Mouse (Mus musculus) megakaryocyte-erythroid progenitor cell, adult 5-6 weeks (primary cell): ENCODE measurements around the gene 1700029I15Rik. TPM values are rescaled to one million over a fixed set of nuclear protein-coding genes. Genes with fewer than 3 reads are reported as not detected.

Experiments used
- ATAC-seq: replicated peaks from 2 replicates; pipeline ENCODE4 v1.8.0; 2016; ENCODE audit warnings: mild to moderate bottlenecking, inconsistent platforms; ENCODE audit not compliant: severe bottlenecking, poor library complexity, low FRiP score, low TSS enrichment
- total RNA-seq, 2 experiments: library from RNA; stranded (forward) in 1 of 2; stranded (reverse) in 1 of 2; fragments of 200-1000, 215-1000 nt in 1 of 2; fragments of >200 nt in 1 of 2; fragmentation: Nextera tagmentation in 1 of 2; gene quantifications; 2 replicates each; pipeline ENCODE4 v1.2.3; 2014 to 2017

1700029I15Rik gene
- total RNA-seq, 2 experiments from 2014 or later: 1.1 to 1.2 TPM

DNA sequence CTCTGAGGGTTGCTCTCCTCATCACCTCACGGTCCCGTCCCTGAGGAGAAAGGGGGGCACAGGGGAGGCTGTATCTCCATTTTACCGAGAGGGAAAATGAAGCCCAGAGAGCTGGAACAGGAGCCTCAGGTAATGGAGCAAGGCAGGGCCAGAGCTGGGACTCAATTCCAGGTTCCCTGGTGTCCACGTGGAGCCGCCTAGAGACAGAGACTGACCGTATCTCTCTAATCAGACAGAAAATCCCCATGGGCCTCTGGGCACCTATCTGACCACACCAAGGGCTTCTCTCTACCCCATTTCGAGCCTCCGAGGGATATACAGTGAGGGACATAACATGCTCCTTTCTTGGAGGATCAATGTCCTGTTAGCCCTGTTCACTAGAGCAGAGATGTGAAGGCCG lies 40.8 kb downstream of the 1700029I15Rik start:
- no peak for ATAC-seq

DNA sequence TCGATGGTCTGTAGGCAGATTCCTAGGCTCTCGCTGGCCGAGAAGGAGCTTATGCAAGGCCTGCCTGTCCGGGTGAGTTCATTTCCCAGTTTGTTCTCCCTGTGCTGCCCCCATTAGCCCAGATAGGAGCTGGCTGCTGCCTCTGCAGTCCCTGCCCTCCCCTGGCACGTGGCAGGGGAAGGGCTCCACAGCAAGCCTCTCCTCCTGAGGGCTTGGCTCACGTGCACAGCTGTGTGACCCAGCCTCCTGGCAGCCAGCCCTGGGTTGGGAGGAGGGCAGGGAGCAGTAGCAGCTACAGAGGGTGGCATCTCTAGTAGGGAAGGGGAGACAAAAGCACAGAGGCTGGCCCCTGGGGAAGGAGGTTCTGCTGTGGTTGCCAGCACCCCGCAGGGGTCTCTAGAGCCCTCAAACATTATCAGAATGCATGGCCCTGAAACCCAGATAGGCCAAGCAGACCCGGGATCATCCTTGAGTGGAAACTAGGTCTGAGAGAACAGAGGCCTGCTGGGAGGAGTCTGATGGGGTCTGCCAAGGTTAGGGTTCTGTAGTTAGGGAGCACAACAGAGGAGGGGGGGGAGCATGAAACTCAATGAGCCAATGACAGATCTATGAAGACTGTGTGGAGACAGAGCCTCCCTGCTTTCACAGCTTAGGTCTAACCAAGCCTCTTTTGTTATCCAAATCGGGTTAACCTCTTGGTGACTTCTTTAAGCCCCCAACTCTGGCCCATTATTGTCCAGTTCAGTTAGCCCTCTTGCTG lies 41.5 kb downstream of the 1700029I15Rik start:
- ATAC-seq: peak; percentile 98

DNA sequence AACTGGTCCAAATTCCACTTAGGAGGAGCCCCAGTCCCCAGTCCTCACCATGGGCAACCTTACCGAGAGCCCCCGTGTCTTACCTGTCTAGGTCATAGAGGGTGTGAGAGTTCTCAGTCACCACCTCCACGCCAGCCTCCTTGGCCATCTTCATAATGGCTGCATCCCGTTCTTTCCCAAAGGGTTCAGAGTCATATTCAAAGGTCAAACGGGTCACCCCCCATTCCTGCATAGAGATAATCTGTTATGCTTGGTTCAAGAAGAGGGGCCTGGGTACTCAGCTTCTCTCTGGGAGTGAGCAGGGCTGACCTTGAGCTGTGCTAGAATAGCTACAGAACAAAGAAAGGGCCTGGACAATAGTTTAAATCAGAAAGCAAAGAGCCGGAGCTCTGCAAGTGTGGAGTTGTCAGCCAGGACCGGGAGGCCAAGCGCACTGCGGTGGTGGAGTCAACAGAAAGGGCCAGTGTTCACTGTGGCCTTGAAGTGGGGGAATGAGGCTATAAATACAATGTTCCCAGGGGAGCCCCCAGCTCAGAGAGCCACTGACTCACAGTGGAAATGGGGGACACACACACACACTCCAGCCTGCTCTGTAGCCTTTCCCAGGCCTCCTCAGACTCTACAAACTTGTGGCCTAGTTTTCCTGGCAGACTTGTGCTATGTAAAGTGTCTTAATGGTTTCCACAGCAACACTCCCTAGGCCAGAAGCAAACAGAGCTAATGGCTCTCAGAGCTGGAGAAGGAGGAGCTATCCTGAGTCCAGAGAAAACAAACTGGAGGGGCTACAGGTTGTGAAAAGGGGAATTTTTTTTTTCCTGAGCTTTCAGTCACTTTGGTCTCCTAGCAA lies 42.3 kb downstream of the 1700029I15Rik start:
- no peak for ATAC-seq

DNA sequence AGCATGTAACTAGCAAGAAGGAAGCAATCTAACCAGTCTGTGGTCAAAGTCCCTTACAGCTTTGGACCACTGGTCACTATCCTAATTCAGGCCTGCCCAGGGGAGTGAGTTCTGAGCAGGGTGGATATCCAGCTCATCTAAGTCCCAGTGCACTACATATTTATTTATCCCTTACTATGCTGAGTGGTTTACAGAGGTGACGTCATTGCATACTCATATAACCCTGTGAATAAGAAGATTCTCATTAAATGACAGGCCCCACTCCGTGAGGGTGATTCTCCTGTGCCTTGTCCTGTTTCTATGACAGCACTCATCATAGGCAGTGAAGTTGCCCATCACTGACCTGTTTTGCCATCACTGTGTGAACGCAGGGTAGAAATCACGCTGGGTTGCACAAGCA lies 43.0 kb downstream of the 1700029I15Rik start:
- ATAC-seq: no peak

DNA sequence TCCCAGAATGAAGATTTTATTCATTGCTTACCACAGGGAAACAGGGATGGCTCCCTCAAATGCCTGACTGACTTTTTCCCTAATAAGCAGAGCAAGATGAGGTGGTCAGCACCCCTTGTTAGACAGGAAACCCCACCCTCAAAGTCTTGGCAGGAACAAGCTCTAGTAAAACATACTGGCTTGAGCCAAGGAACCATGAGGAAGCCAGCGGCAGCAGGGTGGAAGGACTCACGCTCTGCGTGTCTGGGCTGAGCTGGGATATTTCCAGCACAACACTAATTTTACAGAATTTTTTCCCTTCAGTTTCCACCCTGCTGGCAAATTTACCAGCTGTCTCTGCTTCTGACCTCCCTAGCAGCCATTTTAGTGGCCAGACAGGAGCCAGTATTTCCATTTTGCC lies 44.1 kb downstream of the 1700029I15Rik start:
- no peak for ATAC-seq

DNA sequence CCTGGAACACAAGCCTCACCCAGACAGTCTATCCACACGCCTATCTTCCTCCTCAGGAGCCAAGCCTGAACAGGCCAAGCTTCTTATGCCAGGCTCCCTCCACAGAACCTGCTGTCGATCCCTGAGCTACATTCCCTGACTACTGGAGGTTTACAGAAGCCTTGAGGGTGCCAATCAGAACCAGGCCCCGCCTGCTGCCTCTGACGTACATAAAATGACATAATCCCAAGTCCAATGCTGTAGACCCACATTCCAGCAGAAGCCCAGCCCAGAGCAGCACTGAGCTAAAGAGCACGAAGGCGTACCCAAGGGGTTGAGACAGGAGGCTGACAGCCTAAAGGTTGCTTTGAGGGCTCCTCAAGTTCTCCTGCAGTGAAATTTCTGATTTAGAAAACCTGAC lies 45.5 kb downstream of the 1700029I15Rik start:
- ATAC-seq: no peak

DNA sequence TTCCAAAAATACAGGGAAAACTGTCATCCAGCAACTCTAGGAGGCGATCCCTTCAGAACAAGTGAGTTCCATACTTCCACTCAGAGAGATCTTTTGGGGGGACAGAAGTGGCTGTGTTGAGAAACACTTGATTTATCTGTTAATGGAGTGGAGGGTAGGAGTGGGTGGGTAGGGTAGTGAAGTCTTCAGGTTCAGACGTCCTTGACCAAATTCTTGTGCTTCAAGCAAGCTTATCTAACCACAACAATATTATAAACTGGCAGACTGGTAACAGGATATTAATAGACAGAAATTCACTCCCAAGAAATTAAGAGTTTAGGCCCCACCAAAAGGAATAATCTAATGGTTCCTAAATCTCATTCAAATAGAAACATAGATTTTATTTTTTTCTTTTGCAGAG lies 47.8 kb downstream of the 1700029I15Rik start:
- ATAC-seq: no peak

DNA sequence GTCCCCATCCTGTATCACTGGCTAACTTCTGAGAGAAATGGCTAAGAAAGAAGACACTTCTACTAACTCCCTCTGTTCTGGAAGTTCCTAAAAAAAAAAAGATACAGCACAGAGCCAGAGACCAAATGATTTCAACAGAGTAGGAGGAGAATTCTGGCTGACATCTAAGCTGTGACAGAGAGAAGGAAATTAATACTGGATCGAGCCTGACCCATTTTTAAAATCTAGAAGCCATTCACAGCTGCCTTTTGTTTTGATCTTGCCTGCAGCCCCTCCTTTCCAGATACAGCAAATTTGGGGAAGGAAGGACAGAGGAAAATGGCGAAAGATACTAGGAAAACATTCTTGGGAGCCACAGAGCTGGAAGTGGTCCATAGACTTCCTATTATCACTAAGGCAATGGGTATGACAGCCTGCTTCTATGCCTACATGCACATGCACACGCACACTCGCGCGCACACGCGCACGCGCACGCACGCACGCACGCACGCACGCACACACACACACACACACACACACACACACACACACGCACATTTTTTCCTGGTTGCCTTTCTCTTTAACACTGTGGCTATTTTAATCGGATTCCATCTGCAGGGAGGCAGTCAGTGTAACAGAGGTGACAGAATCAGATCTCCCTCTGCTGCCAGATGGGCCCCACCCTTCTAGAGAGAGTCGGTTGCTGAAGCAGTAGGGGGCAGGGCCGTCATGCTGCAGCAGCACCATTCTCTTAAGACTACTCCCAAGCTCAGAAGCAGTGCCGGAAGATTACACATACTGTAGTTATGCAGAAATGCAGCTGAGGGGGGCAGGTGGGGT lies 48.6 kb downstream of the 1700029I15Rik start:
- peak; percentile 72 for ATAC-seq

DNA sequence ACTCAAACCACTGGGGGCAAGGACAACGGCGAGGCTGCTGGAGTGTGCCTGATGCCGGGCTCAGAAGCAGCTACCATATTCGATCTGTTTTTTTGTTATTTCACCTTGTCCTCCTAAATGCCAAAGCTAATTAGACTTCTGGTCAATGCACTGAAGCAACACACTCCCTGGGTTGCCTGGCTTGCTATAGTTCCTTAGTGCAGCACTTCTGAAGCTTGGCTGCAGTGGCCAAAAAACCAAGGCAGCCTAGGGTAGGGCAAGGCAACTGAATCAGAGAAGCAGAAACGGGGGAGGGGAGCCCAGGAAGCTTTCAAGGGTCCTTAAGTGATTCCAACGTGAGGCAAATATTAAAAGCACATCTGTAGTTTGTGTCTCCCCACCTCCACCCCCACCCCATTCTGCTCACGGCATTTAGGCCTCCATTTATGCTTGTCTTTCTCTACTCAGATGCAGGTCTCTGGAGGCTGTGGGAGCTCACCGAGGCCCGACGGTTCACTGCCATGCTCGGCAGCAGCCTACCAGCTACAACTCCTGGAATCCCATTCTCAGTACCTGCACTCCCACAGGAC lies 49.4 kb downstream of the 1700029I15Rik start:
- ATAC-seq: no peak

DNA sequence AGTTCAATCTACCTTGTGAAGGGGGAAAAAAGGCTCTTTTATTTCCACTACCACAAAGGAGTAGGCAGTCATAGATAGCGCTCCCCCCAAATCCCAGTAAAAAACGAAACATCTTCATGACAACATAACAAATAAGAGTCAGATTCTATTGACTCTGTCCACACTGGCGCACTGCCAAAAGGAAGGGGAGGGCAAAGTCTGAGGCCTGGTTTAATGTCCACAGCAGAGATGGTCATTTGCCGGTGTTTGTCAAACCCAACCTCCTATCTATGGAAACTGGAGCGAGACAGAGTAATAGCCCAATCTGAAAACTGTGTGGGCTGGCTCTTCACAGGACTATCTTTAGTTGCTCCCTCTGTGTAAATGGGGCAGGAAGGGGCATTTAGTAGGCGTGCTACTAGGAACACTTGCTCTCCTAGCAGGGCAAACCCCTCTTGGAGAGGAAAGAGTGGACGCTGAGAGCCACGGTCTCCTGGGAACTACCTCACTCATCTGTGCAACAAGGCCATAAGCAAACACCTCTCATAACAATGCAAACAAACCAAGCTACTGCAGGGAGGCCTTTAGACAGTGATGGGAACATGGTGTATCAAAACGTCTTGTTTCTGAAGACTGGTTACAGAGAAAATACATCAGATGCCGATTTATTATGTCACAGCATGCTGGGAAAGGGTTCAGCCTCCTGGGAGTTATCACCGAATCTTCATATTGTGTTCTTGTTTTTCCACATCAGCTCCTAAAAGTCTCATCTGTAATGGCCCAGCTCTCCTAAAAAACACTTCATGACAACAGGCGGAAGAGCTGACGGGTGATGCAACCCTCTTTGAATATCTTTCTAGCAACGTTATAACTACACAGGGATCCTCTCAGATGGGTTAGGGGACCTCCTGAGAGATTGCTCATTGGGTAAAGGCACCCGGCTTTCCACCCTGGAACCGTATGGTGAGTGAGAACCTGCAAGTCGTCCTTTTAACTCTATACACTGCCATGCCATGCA lies 50.3 kb downstream of the 1700029I15Rik start:
- no peak for ATAC-seq

DNA sequence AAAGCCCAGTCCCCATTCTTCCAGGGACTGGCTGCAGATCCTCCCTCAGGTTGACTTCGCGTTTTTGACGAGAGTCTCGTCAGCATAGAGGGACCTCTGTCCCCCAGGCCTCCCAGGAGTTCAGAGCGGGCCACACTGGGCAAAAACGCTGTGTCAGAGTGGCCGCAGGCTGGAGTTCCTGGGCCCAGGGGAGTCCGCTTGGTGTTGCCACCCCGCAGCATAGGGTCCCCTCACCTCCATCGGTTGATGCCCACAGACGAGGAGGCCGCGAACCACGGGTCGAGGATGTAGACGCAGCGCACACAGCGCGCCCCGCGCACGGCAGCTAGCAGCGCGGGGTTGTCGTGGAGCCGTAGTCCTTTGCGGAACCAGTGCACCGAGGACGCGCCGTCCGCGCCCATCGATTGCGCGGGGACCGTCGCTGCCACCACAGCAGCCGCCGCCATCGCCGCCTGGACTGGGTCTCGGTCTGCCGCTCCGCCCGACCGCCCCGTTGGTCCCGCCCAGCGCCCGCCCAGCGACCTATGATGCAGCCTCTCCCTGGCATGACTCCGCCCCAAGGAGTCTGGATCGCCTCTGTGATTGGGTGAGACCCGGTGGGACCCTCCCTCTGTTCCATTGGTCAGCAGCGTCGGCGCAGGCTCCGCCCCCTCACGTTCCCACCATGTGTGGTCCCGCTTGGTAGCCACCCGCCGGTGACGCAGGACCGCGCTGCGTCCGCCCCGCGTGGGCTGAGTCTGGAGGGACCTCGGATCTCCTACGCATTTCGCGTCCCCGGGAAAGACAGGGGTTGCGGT lies 51.4 kb downstream of the 1700029I15Rik start, which contains the start of gene Cry2:
TSS of gene Cry2 (minus strand) at position 466 of the 797 bp plus-strand sequence.
- ATAC-seq: peak; percentile 90

DNA sequence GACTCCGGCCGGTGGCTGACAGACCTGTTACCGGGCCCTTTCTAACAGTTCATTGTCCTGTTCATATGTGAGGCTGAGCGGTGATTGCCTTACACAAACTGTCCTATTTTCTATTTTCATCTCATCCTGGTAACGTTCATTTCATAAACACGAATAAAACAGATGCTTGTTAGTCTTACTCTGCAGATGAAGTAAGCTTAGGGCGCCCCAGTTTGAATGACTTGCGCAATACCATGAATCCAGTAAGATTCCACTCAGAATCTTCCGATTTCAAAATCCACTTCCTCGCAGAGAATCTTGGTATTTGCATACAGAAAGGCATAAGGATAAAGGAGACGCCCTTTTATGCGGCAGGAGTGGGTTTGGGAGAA lies 52.0 kb downstream of the 1700029I15Rik start:
- no peak for ATAC-seq

DNA sequence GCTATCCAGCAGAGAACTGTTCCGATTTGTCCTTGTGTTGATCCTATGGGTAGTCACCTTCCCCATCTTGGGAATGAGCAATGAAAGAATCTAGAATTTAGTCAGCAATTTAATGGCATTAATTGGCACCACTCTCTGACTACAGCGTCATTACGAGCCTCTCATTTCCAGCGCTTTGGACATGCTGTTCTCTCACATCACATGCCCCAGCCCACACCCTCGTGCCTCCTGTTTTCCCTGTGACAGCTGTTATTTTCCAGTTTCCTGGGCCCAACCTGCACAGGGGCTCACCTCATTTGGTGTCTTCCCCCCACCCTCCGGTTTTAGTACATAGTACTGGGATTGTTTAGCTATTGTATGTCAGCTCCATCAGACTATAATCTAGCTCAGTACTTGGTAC lies 52.7 kb downstream of the 1700029I15Rik start:
- ATAC-seq: no peak

Other genes starting within 250 kb of the 1700029I15Rik start
- gene Pex16, start 7.9 kb upstream of the 1700029I15Rik start, total RNA-seq (2014; fragmentation: Nextera tagmentation): 13.1 and 25.7 TPM in 2 replicates
- 12.1 and 17.2 TPM in 2 replicates for gene Pex16, start 7.9 kb upstream of the 1700029I15Rik start, total RNA-seq (2017)
- gene Large2, start 7.7 kb upstream of the 1700029I15Rik start, total RNA-seq (2014; fragmentation: Nextera tagmentation): not detected in 2 replicates
- not detected in 2 replicates for gene Large2, start 7.7 kb upstream of the 1700029I15Rik start, total RNA-seq (2017)
- not detected in 2 replicates for gene Mapk8ip1, start 18.7 kb downstream of the 1700029I15Rik start, total RNA-seq (2014; fragmentation: Nextera tagmentation)
- gene Mapk8ip1, start 18.7 kb downstream of the 1700029I15Rik start, total RNA-seq (2017): not detected in 2 replicates
- 16.1 and 21.0 TPM in 2 replicates for gene Cry2, start 51.5 kb downstream of the 1700029I15Rik start, total RNA-seq (2014; fragmentation: Nextera tagmentation)
- gene Cry2, start 51.5 kb downstream of the 1700029I15Rik start, total RNA-seq (2017): 8.4 and 9.6 TPM in 2 replicates
- gene Slc35c1, start 78.0 kb downstream of the 1700029I15Rik start, total RNA-seq (2014; fragmentation: Nextera tagmentation): 27.9 and 29.0 TPM in 2 replicates
- gene Slc35c1, start 78.0 kb downstream of the 1700029I15Rik start, total RNA-seq (2017): 8.4 and 9.6 TPM in 2 replicates
- gene Chst1, start 217.2 kb downstream of the 1700029I15Rik start, total RNA-seq (2014; fragmentation: Nextera tagmentation): 1.5 TPM in 1 of 2 replicates, not detected in the other
- 0.27 and 0.28 TPM in 2 replicates for gene Chst1, start 217.2 kb downstream of the 1700029I15Rik start, total RNA-seq (2017)